Mouse (Mus musculus): ENCODE measurements at regions not wholly inside any gene's neighbourhood (a gene's known extent, or its start where the extent isn't known, plus 50 kb on each side); places are given as distances from the start of the nearest gene placed in this dataset.

- no peak for DNase-seq (ENCODE audit: extremely low spot score in 1 of 2, low spot score in 1 of 2)
Observed at GRCm38 (mm10) chr13:97567632-97568031, 192.8 kb downstream of the Gm10260 start.

GRCm38 (mm10) chr13:97566071-97566470 is 194.4 kb downstream of the Gm10260 start:
- no peak for DNase-seq (ENCODE audit: extremely low spot score in 1 of 2, low spot score in 1 of 2)

GRCm38 (mm10) chr13:97562241-97562640 is 198.2 kb downstream of the Gm10260 start:
- no peak for DNase-seq (ENCODE audit: extremely low spot score in 1 of 2, low spot score in 1 of 2)

- no peak for DNase-seq (ENCODE audit: extremely low spot score in 1 of 2, low spot score in 1 of 2)
Observed at GRCm38 (mm10) chr13:97560789-97561188, 199.6 kb downstream of the Gm10260 start.

- peak; percentile 28 to 41 for DNase-seq (ENCODE audit: extremely low spot score in 1 of 2, low spot score in 1 of 2)
Observed at GRCm38 (mm10) chr13:97559611-97560385, 200.6 kb downstream of the Gm10260 start.

- DNase-seq (ENCODE audit: extremely low spot score in 1 of 2, low spot score in 1 of 2), result no peak
Observed at GRCm38 (mm10) chr13:97558884-97559283, 201.5 kb downstream of the Gm10260 start.

GRCm38 (mm10) chr13:97555312-97555711 is 205.1 kb downstream of the Gm10260 start:
- DNase-seq (ENCODE audit: extremely low spot score in 1 of 2, low spot score in 1 of 2), result no peak

- no peak for DNase-seq (ENCODE audit: extremely low spot score in 1 of 2, low spot score in 1 of 2)
Observed at GRCm38 (mm10) chr13:97554601-97555000, 205.8 kb downstream of the Gm10260 start.

- DNase-seq (ENCODE audit: extremely low spot score in 1 of 2, low spot score in 1 of 2), result no peak
Observed at GRCm38 (mm10) chr13:97552236-97552635, 208.2 kb downstream of the Gm10260 start.

- no peak for DNase-seq (ENCODE audit: extremely low spot score in 1 of 2, low spot score in 1 of 2)
Observed at GRCm38 (mm10) chr13:97550880-97551279, 209.6 kb downstream of the Gm10260 start.

GRCm38 (mm10) chr13:97550172-97550571 is 210.3 kb downstream of the Gm10260 start:
- DNase-seq (ENCODE audit: extremely low spot score in 1 of 2, low spot score in 1 of 2), result no peak

GRCm38 (mm10) chr13:97549384-97549783 is 211.0 kb downstream of the Gm10260 start:
- no peak for DNase-seq (ENCODE audit: extremely low spot score in 1 of 2, low spot score in 1 of 2)

- DNase-seq (ENCODE audit: extremely low spot score in 1 of 2, low spot score in 1 of 2), result no peak
Observed at GRCm38 (mm10) chr13:97548527-97548977, 211.9 kb downstream of the Gm10260 start.

GRCm38 (mm10) chr13:97546936-97547335 is 213.5 kb downstream of the Gm10260 start:
- no peak for DNase-seq (ENCODE audit: extremely low spot score in 1 of 2, low spot score in 1 of 2)

- no peak for DNase-seq (ENCODE audit: extremely low spot score in 1 of 2, low spot score in 1 of 2)
Observed at GRCm38 (mm10) chr13:97545971-97546454, 214.4 kb downstream of the Gm10260 start.

- DNase-seq (ENCODE audit: extremely low spot score in 1 of 2, low spot score in 1 of 2), result no peak
Observed at GRCm38 (mm10) chr13:97539686-97540085, 220.7 kb downstream of the Gm10260 start.

GRCm38 (mm10) chr13:97538441-97538840 is 222.0 kb downstream of the Gm10260 start:
- DNase-seq (ENCODE audit: extremely low spot score in 1 of 2, low spot score in 1 of 2), result no peak

- DNase-seq (ENCODE audit: extremely low spot score in 1 of 2, low spot score in 1 of 2), result no peak
Observed at GRCm38 (mm10) chr13:97537686-97538085, 222.7 kb downstream of the Gm10260 start.

GRCm38 (mm10) chr13:97537206-97537605 is 223.2 kb downstream of the Gm10260 start:
- peak in 1 of 2 experiments; percentile 30 for DNase-seq (ENCODE audit: extremely low spot score in 1 of 2, low spot score in 1 of 2)

- DNase-seq (ENCODE audit: extremely low spot score in 1 of 2, low spot score in 1 of 2), result no peak
Observed at GRCm38 (mm10) chr13:97533896-97534666, 226.4 kb downstream of the Gm10260 start.

GRCm38 (mm10) chr13:97531181-97531580 is 229.3 kb downstream of the Gm10260 start:
- DNase-seq (ENCODE audit: extremely low spot score in 1 of 2, low spot score in 1 of 2), result no peak

Data from layer of hippocampus, postnatal 25 days (tissue).